Mouse (Mus musculus): ENCODE measurements around the gene Opalin.

Opalin gene

DNA sequence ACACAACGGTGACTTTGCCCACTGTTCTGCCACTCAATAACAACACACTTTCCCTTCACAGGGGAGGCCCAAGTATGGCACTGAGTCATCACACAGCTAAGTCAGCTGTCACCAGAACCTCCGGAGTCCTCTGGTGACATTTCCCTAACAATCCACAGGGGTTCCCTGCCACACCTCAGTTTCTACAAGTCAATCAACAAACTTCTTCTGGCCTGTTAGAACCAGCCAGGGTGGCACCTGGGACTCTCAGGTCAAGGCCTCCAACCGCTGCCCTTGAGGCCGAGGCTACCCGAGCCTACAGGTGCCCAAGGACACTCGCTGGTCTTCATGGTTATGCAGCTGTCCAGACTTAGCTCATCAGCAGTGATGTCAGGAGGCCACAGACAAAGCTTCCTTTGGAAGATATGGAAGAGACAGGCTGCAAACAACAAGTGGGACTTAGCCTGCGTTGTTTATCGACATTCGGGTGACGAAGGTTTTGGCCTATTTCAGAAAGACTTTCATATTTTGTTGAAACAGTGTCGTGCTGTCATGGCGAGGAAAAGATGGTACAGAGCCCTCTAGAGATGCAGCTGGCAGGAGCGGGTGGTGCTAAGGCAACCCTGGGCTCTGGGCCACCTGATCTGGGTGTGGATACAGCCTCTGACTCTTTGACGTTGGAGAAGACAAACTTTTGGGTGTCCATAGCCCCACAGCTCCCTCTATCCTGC, 3.0 kb downstream of the Opalin start:
- peak in 1 of 2 experiments; percentile 47 for DNase-seq (ENCODE audit: low spot score in 2 of 2)

GRCm38 (mm10) chr19:41071500-41071899, 5.4 kb downstream of the Opalin start:
- DNase-seq (ENCODE audit: low spot score in 2 of 2), result peak; percentile 61 to 88

DNA sequence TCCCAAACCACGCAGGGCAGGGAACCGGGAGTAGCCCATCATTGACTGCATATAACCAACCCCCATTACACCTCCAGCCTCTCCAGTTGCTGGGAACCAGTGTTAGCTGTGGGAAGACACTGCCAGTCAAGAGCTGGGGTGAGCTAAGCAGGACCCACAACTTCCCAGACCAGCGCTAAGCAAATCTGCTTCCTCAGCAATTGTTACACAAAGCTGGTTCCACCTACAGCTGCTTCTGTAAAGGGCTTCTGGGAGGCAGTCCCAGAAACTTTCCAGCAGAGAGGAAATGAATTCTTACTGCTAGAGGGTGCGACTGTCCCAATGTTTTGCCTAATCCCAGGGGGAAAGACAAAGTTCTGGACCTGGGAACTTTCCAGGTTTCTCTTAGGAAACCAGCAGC, 22.2 kb downstream of the Opalin start:
- no peak for DNase-seq (ENCODE audit: low spot score in 2 of 2)

- DNase-seq (ENCODE audit: low spot score in 2 of 2), result no peak
These were observed 23.4 kb downstream of the Opalin start for GRCm38 (mm10) chr19:41053530-41053929.

GRCm38 (mm10) chr19:41052247-41052646, 24.7 kb downstream of the Opalin start:
- DNase-seq (ENCODE audit: low spot score in 2 of 2), result no peak

DNA sequence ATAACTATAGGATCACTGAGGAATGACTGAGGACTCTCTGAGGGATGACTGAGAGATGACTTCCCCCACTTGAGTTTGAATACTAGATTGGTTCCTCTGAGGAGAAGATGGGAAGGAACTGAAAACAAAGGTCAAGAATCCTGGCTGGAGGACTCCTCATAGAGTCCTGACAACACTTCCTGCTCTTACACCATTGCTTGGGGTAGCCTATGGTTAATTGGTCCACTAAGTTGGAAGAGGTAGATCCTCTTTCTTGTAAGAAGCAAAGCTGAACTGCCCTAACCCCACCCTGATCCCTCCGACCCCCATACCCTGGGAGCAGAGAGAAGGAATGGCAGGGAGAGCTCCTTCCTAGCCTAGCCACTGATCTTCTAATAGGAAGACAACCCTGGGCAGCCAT, 25.2 kb downstream of the Opalin start:
- DNase-seq (ENCODE audit: low spot score in 2 of 2), result no peak

DNA sequence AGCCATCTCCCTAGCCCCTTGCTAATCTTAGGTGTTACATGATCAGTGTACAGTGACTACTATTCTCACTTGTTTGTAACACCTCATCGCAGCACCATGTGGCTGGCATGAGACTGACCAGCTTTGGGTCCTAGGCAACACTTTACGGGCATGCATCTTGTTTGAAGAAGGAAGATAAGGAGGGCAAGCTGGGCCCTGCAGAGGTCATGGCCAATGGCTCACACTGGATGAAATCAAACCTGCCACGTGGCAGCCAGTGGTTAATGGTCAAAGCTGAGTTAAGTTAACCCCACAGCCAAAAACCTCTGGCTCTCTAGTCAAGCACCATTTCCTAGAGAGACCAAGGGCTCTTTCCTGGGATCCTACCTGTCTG, 28.7 kb downstream of the Opalin start:
- DNase-seq (ENCODE audit: low spot score in 2 of 2), result no peak

GRCm38 (mm10) chr19:41047437-41048186, 29.3 kb downstream of the Opalin start:
- no peak for DNase-seq (ENCODE audit: low spot score in 2 of 2)

- no peak for DNase-seq (ENCODE audit: low spot score in 2 of 2)
These were observed 31.7 kb downstream of the Opalin start for GRCm38 (mm10) chr19:41045091-41045770.

DNA sequence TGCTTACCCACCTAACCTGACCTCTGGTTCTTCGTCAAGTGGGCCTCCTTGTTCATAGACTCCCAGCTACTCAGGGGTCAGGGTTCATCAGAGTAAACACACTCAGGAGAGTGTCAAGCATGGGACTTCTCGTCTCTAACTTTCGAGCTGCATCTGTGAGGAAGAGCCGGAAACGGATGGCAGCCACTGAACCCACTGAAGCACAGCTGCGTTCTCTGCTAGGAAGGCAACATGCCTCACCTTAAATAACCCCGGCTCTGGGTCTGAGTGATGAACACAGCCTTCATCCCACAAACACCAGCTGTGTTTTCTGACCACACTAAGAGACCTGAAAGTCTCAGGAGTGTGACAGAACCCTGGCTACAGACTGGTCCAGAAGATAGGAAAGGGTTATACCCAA, 37.8 kb downstream of the Opalin start:
- DNase-seq (ENCODE audit: low spot score in 2 of 2), result no peak

DNA sequence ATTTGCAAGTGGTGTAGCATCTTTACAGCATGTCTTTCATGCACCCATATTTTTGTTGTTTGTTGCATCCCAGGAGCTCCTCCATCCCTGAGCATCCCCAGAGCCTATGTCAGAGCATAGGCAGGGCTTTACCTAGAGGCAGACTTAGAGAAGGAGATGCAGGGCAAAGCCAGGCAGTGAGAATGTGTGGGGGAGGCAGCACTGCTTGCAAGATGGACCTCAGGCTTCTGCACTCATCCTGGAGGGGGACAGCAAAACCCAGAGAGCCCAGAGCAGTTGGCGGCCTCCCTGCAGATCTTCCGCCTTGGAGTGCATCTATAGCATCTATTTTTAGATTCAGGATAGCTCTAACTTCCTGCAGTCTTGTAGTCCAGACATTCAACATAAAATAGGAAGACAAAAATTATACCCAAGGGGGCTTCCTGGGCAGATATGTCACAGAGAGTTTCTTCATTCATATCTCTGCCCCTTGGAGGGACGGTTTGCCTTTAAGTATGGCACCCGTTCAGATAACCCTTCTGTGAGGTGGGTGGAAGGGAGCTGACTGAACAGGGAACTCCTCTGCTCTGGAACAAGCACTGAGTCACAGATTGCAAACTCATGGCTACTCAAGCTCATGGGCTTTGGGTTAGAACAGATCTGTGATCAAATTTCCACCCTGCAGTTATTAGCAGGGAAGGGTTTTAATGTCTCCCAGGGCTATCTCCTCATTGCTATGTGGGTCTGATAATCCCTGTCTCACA, 40.9 kb downstream of the Opalin start:
- no peak for DNase-seq (ENCODE audit: low spot score in 2 of 2)

DNA sequence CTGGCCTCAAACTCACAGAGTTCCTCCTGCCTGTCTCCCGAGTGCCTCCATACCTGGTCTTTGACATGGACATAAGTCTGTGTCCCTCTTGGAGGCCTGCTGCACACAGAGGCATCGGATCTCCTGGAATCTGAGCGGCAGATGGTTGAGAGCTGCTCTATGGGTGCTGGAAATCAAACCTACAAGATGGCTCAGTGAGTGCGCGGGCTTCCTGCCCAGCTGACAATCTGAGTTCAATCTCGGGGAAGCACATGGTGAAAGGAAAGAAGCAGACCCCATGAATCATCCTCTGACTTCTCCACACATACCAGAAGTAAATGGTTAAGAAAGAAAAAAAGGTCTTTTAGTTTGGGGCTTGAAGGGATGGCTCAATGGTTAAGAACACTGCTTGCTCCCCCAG, 45.0 kb downstream of the Opalin start:
- no peak for DNase-seq (ENCODE audit: low spot score in 2 of 2)

DNA sequence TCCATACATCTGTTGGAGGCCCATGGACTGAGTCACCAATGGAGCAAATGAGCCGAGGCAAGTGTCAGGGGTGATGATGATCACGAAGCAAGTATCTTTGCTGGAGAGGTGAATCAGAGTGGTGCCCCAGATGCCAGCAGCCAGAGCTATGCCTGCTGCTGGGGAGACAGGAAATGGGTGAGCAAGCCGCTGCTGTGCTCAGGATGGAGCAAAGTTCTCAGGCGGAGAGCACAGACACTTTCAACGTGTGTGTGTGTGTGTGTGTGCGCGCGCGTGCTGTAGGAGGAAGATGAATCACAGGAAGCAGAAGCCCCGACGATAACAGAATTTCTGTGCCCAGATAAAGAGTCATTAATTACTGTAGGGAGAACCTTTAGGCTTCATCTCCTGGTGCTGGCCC, 45.9 kb downstream of the Opalin start:
- DNase-seq (ENCODE audit: low spot score in 2 of 2), result no peak

DNA sequence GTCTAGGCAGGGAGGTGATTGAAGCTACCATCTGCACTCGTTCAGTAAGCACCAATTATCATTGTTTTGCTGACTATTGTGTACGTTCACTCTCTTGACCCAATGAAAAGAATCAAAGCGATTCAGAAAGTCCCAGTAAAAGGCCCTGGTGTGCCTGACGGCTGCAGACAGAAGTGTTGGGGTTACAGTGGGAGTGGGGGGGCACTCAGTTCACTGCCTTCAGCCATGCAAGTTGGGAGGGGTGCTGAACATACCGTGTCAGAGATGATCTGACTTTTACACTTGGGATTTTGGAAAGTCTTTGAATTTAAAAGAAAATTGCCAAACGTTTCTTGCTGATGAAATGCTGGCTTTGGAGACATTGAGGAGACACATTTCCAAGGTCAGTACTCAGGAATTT, 46.8 kb downstream of the Opalin start:
- DNase-seq (ENCODE audit: low spot score in 2 of 2), result no peak

DNA sequence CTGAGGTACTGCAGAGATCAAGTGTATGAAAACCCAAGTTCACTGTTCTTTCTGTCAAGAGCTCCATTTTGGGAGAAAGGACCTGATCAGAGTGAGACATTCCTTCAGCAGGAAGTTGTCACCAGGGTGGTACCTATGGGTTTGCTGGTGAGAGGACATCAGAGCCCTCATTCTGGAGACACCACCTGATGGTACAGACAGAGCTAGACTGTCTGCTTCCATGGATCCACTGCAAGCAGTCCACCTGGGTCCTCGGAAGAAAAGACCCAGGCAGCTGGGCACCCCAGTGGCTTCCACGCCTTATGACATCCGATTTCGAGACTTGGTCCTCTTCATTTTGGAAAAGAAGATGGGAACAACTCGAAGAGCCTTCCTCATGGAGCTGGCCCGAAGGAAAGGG, 47.7 kb downstream of the Opalin start, which contains the start of gene Dntt:
Dntt (plus strand) TSS at position 57 of the 400 bp plus-strand sequence.
- DNase-seq (ENCODE audit: low spot score in 2 of 2), result no peak

GRCm38 (mm10) chr19:41027601-41028000, 49.3 kb downstream of the Opalin start:
- no peak for DNase-seq (ENCODE audit: low spot score in 2 of 2)

- no peak for DNase-seq (ENCODE audit: low spot score in 2 of 2)
These were observed 49.9 kb downstream of the Opalin start for GRCm38 (mm10) chr19:41027024-41027423.

GRCm38 (mm10) chr19:41026551-41026950, 50.4 kb downstream of the Opalin start:
- DNase-seq (ENCODE audit: low spot score in 2 of 2), result no peak

GRCm38 (mm10) chr19:41022244-41022643, 54.7 kb downstream of the Opalin start:
- DNase-seq (ENCODE audit: low spot score in 2 of 2), result no peak

GRCm38 (mm10) chr19:41020537-41020936, 56.4 kb downstream of the Opalin start:
- no peak for DNase-seq (ENCODE audit: low spot score in 2 of 2)

DNA sequence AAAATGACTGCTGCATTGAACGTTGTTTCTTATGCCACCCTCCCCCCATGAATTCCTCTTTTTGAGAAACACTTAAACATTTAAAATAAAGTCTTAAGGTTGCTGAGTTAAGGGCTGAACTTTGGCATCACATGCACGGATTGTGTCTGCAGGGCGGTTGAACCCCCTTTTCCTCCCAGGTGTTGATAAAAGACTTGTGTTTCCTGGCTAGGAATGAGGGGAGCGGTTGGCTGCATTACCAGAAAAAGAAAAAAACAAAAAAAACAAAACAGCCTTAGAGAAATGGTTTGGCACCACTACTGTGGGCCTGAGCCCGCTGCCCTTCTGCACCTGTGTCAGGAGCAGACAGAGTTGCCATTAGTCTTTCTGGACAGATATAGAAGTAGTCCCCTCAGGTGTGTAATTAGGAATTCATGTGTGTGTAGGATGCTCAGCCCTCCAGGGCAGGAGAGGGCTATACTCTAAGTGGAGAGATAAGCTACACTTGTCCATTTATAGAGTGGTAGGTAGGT, 57.7 kb downstream of the Opalin start:
- DNase-seq (ENCODE audit: low spot score in 2 of 2), result no peak

All from urinary bladder, postnatal 4 days (tissue).